Mouse (Mus musculus): Measurements from ENCODE around the gene Usp35. TPM values are rescaled to one million over a fixed set of nuclear protein-coding genes. Genes with fewer than 3 reads are reported as not detected.

Usp35 gene
- polyA plus RNA-seq, 1 experiment from 2014 or later, result 0.48 TPM

DNA sequence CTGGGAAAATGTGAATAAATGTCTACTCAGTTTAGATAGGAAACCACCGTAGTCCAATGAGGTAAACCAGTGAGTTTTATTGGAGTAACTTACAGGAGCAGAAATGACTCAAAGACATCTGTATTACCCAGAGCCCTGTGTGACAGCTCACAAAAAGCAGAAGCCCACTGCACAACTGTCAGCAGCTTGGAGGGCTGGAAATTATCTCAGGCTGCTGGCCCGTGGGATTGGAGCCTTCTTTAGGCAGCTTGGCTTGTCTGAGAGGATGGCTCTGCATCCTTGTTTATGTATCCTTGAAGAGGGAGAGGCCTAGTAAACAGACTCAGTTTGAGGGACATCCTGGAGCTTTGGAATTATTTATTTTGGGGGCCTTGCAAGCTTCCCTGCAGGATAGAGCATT, 11.1 kb upstream of the Usp35 start:
- Histone ChIP-seq H3K4me2 (replicated peaks; ENCODE audit: low read depth) (no peak overlapping the region), H3K4me3 (ENCODE audit: low read depth, low read length) (no peak overlapping the region), H3K4me1 (replicated peaks; ENCODE audit: control insufficient read depth, insufficient read depth, low read length) (no peaks in the 10 kb centered on the region; the same call in 1 of the 2 replicates), H3K27me3 (replicated peaks; ENCODE audit: control insufficient read depth, insufficient read depth, low read length) (no peaks in the 10 kb centered on the region), H3K36me3 (ENCODE audit: control insufficient read depth, insufficient read depth) (0 out of 2 replicates have a peak, but pooled peaks cover 1% of the 10 kb centered on the region), H3K9me3 (ENCODE audit: control insufficient read depth) (no peaks in the 10 kb centered on the region), H3K9ac (ENCODE audit: low read depth, low read length) (no peak overlapping the region), H3K27ac (ENCODE audit: low read depth, low read length) (no peak overlapping the region)
- ATAC-seq, result no peak
- no peak for TF ChIP-seq CTCF (IDR thresholded peaks at IDR 0.05; ENCODE audit: low read depth)
- WGBS, result 53% methylated on average over 2 of the region's 2 CpGs

- H3K9ac ChIP-seq (ENCODE audit: low read depth, low read length), result no peak overlapping the region
- no peak for TF ChIP-seq CTCF (IDR thresholded peaks at IDR 0.05; ENCODE audit: low read depth)
- no peaks in the 10 kb centered on the region for H3K27me3 ChIP-seq (replicated peaks; ENCODE audit: control insufficient read depth, insufficient read depth, low read length)
- no peaks in the 10 kb centered on the region for H3K9me3 ChIP-seq (ENCODE audit: control insufficient read depth)
- H3K4me3 ChIP-seq (ENCODE audit: low read depth, low read length), result no peak overlapping the region
- peak; percentile 64 for ATAC-seq
- H3K27ac ChIP-seq (ENCODE audit: low read depth, low read length), result no peak overlapping the region
- no peaks in the 10 kb centered on the region; the same call in 1 of the 2 replicates for H3K4me1 ChIP-seq (replicated peaks; ENCODE audit: control insufficient read depth, insufficient read depth, low read length)
- no peaks in the 10 kb centered on the region for H3K36me3 ChIP-seq (ENCODE audit: control insufficient read depth, insufficient read depth)
- 0 out of 2 replicates have a peak overlapping the region, but pooled peaks have one; percentile 13 for H3K4me2 ChIP-seq (replicated peaks; ENCODE audit: low read depth)
- 36% methylated on average over 18 of the region's 18 CpGs for WGBS
These were observed 9.4 kb upstream of the Usp35 start for GRCm38 (mm10) chr7:97340907-97341849.

DNA sequence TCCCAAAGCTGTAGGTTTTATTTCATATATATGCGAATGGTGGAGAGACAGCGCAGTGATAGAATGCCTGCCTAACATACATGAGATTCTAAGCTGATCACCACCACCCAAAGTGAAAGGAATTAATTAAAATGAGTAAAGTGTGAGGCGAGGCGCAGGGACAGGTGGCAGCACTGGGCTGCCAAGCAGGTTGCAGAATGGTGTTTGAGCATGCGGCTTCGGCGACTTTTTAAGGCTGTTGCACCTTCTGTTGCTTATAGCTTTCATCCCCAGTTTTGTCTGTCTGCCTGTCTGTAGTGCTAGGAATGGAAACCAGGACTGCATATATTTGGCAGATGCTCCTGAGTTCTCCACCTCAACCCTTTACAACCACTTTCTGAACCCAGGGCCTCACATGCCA, 7.8 kb upstream of the Usp35 start:
- no peaks in the 10 kb centered on the region for H3K27me3 ChIP-seq (replicated peaks; ENCODE audit: control insufficient read depth, insufficient read depth, low read length)
- 88% methylated on average over 7 of the region's 7 CpGs for WGBS
- no peaks in the 10 kb centered on the region for H3K36me3 ChIP-seq (ENCODE audit: control insufficient read depth, insufficient read depth)
- H3K9ac ChIP-seq (ENCODE audit: low read depth, low read length), result no peak overlapping the region
- peak; percentile 12; the same call in 1 of the 2 replicates for TF ChIP-seq CTCF (IDR thresholded peaks at IDR 0.05; ENCODE audit: low read depth)
- H3K9me3 ChIP-seq (ENCODE audit: control insufficient read depth), result no peaks in the 10 kb centered on the region
- H3K4me3 ChIP-seq (ENCODE audit: low read depth, low read length), result no peak overlapping the region
- no peaks in the 10 kb centered on the region; the same call in 1 of the 2 replicates for H3K4me1 ChIP-seq (replicated peaks; ENCODE audit: control insufficient read depth, insufficient read depth, low read length)
- no peak overlapping the region for H3K4me2 ChIP-seq (replicated peaks; ENCODE audit: low read depth)
- ATAC-seq, result no peak
- H3K27ac ChIP-seq (ENCODE audit: low read depth, low read length), result no peak overlapping the region

- Histone ChIP-seq H3K9me3 (ENCODE audit: control insufficient read depth) (no peaks in the 10 kb centered on the region), H3K4me3 (ENCODE audit: low read depth, low read length) (no peak overlapping the region), H3K27ac (ENCODE audit: low read depth, low read length) (no peak overlapping the region), H3K9ac (ENCODE audit: low read depth, low read length) (no peak overlapping the region), H3K36me3 (ENCODE audit: control insufficient read depth, insufficient read depth) (no peaks in the 10 kb centered on the region), H3K4me1 (replicated peaks; ENCODE audit: control insufficient read depth, insufficient read depth, low read length) (no peaks in the 10 kb centered on the region; the same call in 1 of the 2 replicates), H3K27me3 (replicated peaks; ENCODE audit: control insufficient read depth, insufficient read depth, low read length) (no peaks in the 10 kb centered on the region), H3K4me2 (replicated peaks; ENCODE audit: low read depth) (no peak overlapping the region)
- TF ChIP-seq CTCF (IDR thresholded peaks at IDR 0.05; ENCODE audit: low read depth), result no peak
- 70% methylated on average over 4 of the region's 4 CpGs for WGBS
- ATAC-seq, result no peak
These were observed 6.8 kb upstream of the Usp35 start for GRCm38 (mm10) chr7:97338593-97338992.

DNA sequence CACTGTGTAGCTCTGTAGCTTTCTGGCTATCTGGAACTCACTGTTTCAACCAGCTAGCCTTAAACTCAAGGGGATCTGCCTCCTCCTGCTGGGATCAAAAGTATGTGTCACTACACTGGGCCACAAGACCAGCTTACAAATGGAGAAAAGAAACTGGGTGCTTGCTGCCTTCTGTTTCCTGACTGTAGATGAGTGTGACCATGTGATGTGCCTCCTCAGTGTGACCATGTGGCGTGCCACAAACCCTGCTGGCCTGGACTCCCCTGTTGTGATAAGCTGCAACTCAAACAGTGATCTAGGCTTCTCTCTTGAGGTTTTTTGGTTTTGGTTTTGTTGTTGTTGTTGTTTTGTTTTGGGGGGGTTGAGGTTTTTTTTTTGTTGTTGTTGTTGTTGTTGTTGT, 4.9 kb upstream of the Usp35 start:
- H3K27me3 ChIP-seq (replicated peaks; ENCODE audit: control insufficient read depth, insufficient read depth, low read length), result no peaks in the 10 kb centered on the region

DNA sequence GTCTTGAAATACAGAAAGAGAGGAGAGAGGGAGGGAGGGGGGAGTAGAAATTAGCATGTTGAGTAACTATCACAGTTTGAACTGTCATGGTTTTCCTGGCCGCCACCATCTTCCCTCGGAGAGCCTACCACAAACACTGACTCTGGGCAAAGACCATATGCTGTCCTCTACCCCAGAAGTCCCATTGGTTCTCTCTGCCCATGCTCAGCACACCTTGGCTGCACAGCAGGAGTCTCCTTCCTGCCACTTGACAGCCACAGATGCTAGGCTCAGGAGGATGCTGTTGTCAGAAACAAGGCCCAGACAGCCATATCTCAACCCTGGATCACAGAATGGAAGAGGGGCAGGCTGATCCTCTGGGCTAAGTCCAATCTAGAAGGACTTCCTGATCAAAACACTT, 2.6 kb upstream of the Usp35 start:
- Histone ChIP-seq H3K9ac (ENCODE audit: low read depth, low read length) (no peak overlapping the region), H3K9me3 (ENCODE audit: control insufficient read depth) (no peaks in the 10 kb centered on the region), H3K4me1 (replicated peaks; ENCODE audit: control insufficient read depth, insufficient read depth, low read length) (peaks cover 3% of the 10 kb centered on the region; the same call in 1 of the 2 replicates), H3K27ac (ENCODE audit: low read depth, low read length) (no peak overlapping the region), H3K4me2 (replicated peaks; ENCODE audit: low read depth) (no peak overlapping the region), H3K27me3 (replicated peaks; ENCODE audit: control insufficient read depth, insufficient read depth, low read length) (no peaks in the 10 kb centered on the region), H3K4me3 (ENCODE audit: low read depth, low read length) (no peak overlapping the region), H3K36me3 (ENCODE audit: control insufficient read depth, insufficient read depth) (no peaks in the 10 kb centered on the region)
- no peak for ATAC-seq
- TF ChIP-seq CTCF (IDR thresholded peaks at IDR 0.05; ENCODE audit: low read depth), result no peak
- 95% methylated on average over 2 of the region's 2 CpGs for WGBS

More for the DNA sequence above, 4.9 kb upstream of the Usp35 start:
- Histone ChIP-seq H3K27ac (ENCODE audit: low read depth, low read length) (no peak overlapping the region), H3K36me3 (ENCODE audit: control insufficient read depth, insufficient read depth) (no peaks in the 10 kb centered on the region), H3K4me2 (replicated peaks; ENCODE audit: low read depth) (no peak overlapping the region), H3K4me3 (ENCODE audit: low read depth, low read length) (no peak overlapping the region), H3K9ac (ENCODE audit: low read depth, low read length) (no peak overlapping the region), H3K4me1 (replicated peaks; ENCODE audit: control insufficient read depth, insufficient read depth, low read length) (no peaks in the 10 kb centered on the region; the same call in 1 of the 2 replicates), H3K9me3 (ENCODE audit: control insufficient read depth) (no peaks in the 10 kb centered on the region)
- ATAC-seq, result no peak
- TF ChIP-seq CTCF (IDR thresholded peaks at IDR 0.05; ENCODE audit: low read depth), result no peak
- WGBS, result 76% methylated on average over 1 of the region's 1 CpGs

Measured in intestine, postnatal 0 days (tissue).